Mouse (Mus musculus) small intestine, adult 2 months (tissue): Measurements from ENCODE around the gene Tiam2.

ENCODE experiments used
- CTCF ChIP-seq: fragments of 200-500 bp; IDR thresholded peaks from 2 replicates; pipeline ENCODE4 v1.5.1; 2012; ENCODE audit warnings: low read depth, mild to moderate bottlenecking, control low read depth, inconsistent platforms, low read length, moderate library complexity, mixed read lengths; ENCODE audit not compliant: insufficient replicate concordance, insufficient read length; ENCODE audit errors: extremely low read depth
- POLR2A ChIP-seq: fragments of 200-500 bp; IDR thresholded peaks from 2 replicates; pipeline ENCODE4 v1.6.1; 2012; ENCODE audit warnings: low read depth, mild to moderate bottlenecking, control low read depth, inconsistent platforms, low read length, moderate library complexity

- TF ChIP-seq POLR2A: no peak
- no peak for TF ChIP-seq CTCF
Measured at GRCm38 (mm10) chr17:3433521-3434271, 107.3 kb downstream of the Tiam2 start.
